Mouse (Mus musculus) lung, embryonic 14.5 days (tissue): ENCODE results near the gene Nhsl1. TPM values are rescaled to one million over a fixed set of nuclear protein-coding genes. Genes with fewer than 3 reads are reported as not detected.
A peak's percentile ranks its signal among the peaks of the same experiment; 100 is the strongest.

ENCODE experiments used
- ATAC-seq: fragments of 200-750 bp; cut with Nextera tagmentation; 2 replicates; pipeline ENCODE4 v1.8.0; 2017; ENCODE audit warnings: mild to moderate bottlenecking, moderate TSS enrichment, moderate library complexity; ENCODE audit not compliant: insufficient read depth
- DNase-seq: peaks from one replicate; pipeline ENCODE4 v3.0.0-alpha.2; 2015
- H3K27ac ChIP-seq: fragments of 300-500 bp; sonication (generic); 2 replicates; pipeline ENCODE4 v1.5.1; 2014; ENCODE audit warnings: low read depth, mild to moderate bottlenecking, moderate library complexity
- H3K27me3 ChIP-seq: fragments of 300-500 bp; sonication (generic); 2 replicates; pipeline ENCODE4 v1.6.1; 2014; ENCODE audit warnings: low read length, control low read depth; ENCODE audit not compliant: insufficient read depth
- H3K36me3 ChIP-seq: fragments of 300-500 bp; sonication (generic); 2 replicates; pipeline ENCODE4 v1.6.1; 2014; ENCODE audit warnings: control low read depth; ENCODE audit not compliant: insufficient read depth
- H3K4me1 ChIP-seq: fragments of 300-500 bp; sonication (generic); 2 replicates; pipeline ENCODE4 v1.6.1; 2014; ENCODE audit warnings: antibody characterized with exemption, control low read depth; ENCODE audit not compliant: insufficient read depth
- H3K4me2 ChIP-seq: fragments of 300-500 bp; sonication (generic); 2 replicates; pipeline ENCODE4 v1.6.1; 2014; ENCODE audit warnings: mild to moderate bottlenecking
- H3K4me3 ChIP-seq: fragments of 300-500 bp; sonication (generic); 2 replicates; pipeline ENCODE4 v1.5.1; 2014; ENCODE audit warnings: low read depth, low read length
- H3K9ac ChIP-seq: fragments of 300-500 bp; sonication (generic); 2 replicates; pipeline ENCODE4 v1.6.1; 2014
- H3K9me3 ChIP-seq: fragments of 300-500 bp; sonication (generic); 2 replicates; pipeline ENCODE4 v1.6.1; 2016; ENCODE audit warnings: low read depth, low read length, control low read depth
- CTCF ChIP-seq: IDR thresholded peaks from 2 replicates; pipeline ENCODE4 v1.5.1; 2016; ENCODE audit warnings: antibody characterized with exemption, low read depth
- WGBS: fragments of 180-500 bp; shearing (Covaris S2); extraction: QIAGEN DNeasy Blood & Tissue Kit; methylation state at CpG from one replicate; pipeline ENCODE4 v1.1.7; 2014; 5-methylcytosine and 5-hydroxymethylcytosine counted together
- polyA plus RNA-seq: library from polyadenylated mRNA; unstranded; fragments of >200 nt; fragmentation: Nextera tagmentation; extraction: Ambion mirVana; gene quantifications from 2 replicates; pipeline ENCODE4 v1.2.1, GENCODE M21; 2014

Nhsl1 gene
- polyA plus RNA-seq, 1 experiment from 2014 or later = 5.5 TPM

GRCm38 (mm10) chr10:18527766-18528165 lies 209.0 kb downstream of the Nhsl1 start:
- DNase-seq (no peak), ATAC-seq (no peak)
- Histone ChIP-seq H3K9me3 (no peaks in the 10 kb centered on the region), H3K9ac (no peak overlapping the region), H3K4me2 (no peak overlapping the region), H3K27me3 (no peaks in the 10 kb centered on the region), H3K27ac (no peak overlapping the region), H3K4me1 (no peaks in the 10 kb centered on the region), H3K36me3 (peaks cover 14% of the 10 kb centered on the region), H3K4me3 (no peak overlapping the region)
- TF ChIP-seq CTCF = no peak
- 59% methylated on average over 7 of the region's 7 CpGs for WGBS

- WGBS = 54% methylated on average over 5 of the region's 5 CpGs
- H3K9ac ChIP-seq = no peak overlapping the region
- ATAC-seq (no peak), DNase-seq (peak; percentile 74)
- no peaks in the 10 kb centered on the region for H3K27me3 ChIP-seq
- H3K36me3 ChIP-seq = peaks cover 14% of the 10 kb centered on the region
- H3K4me3 ChIP-seq = no peak overlapping the region
- TF ChIP-seq CTCF = peak; percentile 70
- H3K9me3 ChIP-seq = no peaks in the 10 kb centered on the region
- no peak overlapping the region for H3K4me2 ChIP-seq
- H3K4me1 ChIP-seq = no peaks in the 10 kb centered on the region
- no peak overlapping the region for H3K27ac ChIP-seq
These were observed 209.7 kb downstream of the Nhsl1 start for GRCm38 (mm10) chr10:18528475-18528874.

DNA sequence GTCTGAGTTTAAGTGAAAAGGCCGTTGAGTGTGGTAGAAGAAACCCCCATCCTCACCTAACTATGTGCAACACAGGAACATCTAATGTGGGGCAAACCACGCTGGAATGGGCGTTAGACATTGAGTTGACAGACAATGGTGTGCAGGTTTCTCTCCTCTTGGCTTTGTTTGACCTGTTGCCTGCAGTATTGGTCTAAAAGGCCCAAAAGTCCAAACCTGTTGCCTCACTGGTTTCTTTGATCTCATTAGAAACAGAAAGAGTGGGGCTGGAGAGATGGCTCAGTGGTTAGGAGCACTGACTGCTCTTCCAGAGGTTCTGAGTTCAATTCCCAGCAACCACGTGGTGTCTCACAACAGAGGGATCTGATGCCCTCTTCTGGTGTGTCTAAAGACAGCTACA lies 210.4 kb downstream of the Nhsl1 start:
- no peak overlapping the region for H3K4me3 ChIP-seq
- H3K27me3 ChIP-seq = no peaks in the 10 kb centered on the region
- no peak overlapping the region for H3K4me2 ChIP-seq
- H3K36me3 ChIP-seq = peaks cover 14% of the 10 kb centered on the region
- WGBS = 80% methylated on average over 4 of the region's 4 CpGs
- H3K9me3 ChIP-seq = no peaks in the 10 kb centered on the region
- DNase-seq = no peak
- no peak overlapping the region for H3K27ac ChIP-seq
- no peak for ATAC-seq
- H3K4me1 ChIP-seq = no peaks in the 10 kb centered on the region
- no peak overlapping the region for H3K9ac ChIP-seq
- no peak for TF ChIP-seq CTCF

DNA sequence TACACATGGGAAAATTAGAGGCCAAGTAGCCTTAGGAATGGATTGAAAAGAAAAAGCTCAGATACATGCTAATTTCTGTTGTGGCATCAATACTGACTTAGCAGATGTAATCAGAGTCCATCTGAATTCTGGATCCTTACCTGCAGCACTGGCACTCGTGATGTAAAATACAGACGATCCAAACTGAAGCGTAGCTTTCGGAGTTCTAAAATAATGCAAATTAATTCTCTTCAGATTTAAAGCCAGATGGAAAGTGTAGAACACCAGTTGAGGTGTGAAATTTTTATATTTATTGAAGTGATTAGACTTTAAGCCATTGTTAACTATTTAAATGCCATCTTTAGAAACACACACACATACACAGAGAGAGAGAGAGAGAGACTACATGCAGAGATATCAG lies 211.4 kb downstream of the Nhsl1 start:
- no peak overlapping the region for H3K9ac ChIP-seq
- H3K27ac ChIP-seq = no peak overlapping the region
- H3K36me3 ChIP-seq = peaks cover 10% of the 10 kb centered on the region; the same call in 1 of the 2 replicates
- no peak for DNase-seq
- no peak overlapping the region for H3K4me2 ChIP-seq
- 94% methylated on average over 4 of the region's 4 CpGs for WGBS
- no peak overlapping the region for H3K4me3 ChIP-seq
- TF ChIP-seq CTCF = no peak
- no peaks in the 10 kb centered on the region for H3K9me3 ChIP-seq
- no peaks in the 10 kb centered on the region for H3K4me1 ChIP-seq
- no peak for ATAC-seq
- no peaks in the 10 kb centered on the region for H3K27me3 ChIP-seq

DNA sequence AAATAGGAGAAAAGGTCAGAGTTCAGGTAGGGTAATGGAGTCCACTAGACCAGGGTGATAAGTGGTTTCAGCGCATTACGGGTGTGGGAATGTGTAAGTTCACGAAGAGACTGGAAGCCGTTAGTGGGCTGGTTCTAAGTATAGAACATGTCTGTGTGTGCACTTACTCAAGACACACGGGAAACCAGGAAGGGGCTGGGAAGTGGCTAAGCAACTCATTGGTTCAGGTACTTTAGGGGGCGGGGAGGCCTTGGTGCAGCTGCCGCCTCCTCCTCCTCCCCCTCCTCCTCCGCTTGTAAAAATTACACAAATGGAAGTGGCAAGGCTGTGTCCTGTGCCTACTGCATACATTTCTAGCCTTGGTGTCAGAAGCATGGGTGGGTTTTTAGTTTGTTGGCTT lies 213.5 kb downstream of the Nhsl1 start:
- Histone ChIP-seq H3K27ac (no peak overlapping the region), H3K9ac (no peak overlapping the region), H3K27me3 (no peaks in the 10 kb centered on the region), H3K9me3 (no peaks in the 10 kb centered on the region), H3K4me2 (no peak overlapping the region), H3K4me3 (no peak overlapping the region), H3K4me1 (no peaks in the 10 kb centered on the region), H3K36me3 (peaks cover 9% of the 10 kb centered on the region; the same call in 1 of the 2 replicates)
- no peak for ATAC-seq
- DNase-seq = no peak
- WGBS = 65% methylated on average over 8 of the region's 8 CpGs
- no peak for TF ChIP-seq CTCF

GRCm38 (mm10) chr10:18536889-18537288 lies 218.1 kb downstream of the Nhsl1 start:
- no peak overlapping the region for H3K4me3 ChIP-seq
- peaks cover under 1% of the 10 kb centered on the region; the same call in 1 of the 2 replicates for H3K36me3 ChIP-seq
- 93% methylated on average over 2 of the region's 2 CpGs for WGBS
- DNase-seq (no peak), ATAC-seq (no peak)
- H3K4me2 ChIP-seq = no peak overlapping the region
- no peak overlapping the region for H3K9ac ChIP-seq
- no peaks in the 10 kb centered on the region for H3K9me3 ChIP-seq
- no peaks in the 10 kb centered on the region for H3K27me3 ChIP-seq
- H3K4me1 ChIP-seq = no peaks in the 10 kb centered on the region
- no peak for TF ChIP-seq CTCF
- H3K27ac ChIP-seq = no peak overlapping the region

DNA sequence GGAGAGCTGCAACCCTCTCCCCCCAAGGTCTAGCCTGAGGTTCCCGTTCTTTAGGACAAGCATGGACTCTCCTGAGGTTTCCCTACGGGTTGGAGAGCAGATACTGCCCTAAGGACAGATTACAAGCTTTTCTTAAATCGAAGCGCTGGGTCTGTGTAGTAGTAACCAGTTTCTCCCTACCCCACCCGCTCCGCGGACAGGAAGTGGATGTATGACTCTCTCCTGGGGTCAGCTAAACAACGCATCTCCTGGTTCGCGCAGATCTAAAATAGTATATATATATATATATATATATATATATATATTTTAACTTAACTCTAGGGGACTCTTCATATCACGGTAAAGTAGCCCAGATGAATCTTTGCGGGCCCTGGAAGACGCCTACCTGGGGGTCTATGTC lies 226.5 kb downstream of the Nhsl1 start:
- ATAC-seq (peak; percentile 36; the same call in 1 of the 2 replicates), DNase-seq (peak; percentile 39)
- TF ChIP-seq CTCF = no peak
- Histone ChIP-seq H3K36me3 (no peaks in the 10 kb centered on the region), H3K4me1 (no peaks in the 10 kb centered on the region), H3K9me3 (no peaks in the 10 kb centered on the region), H3K4me2 (peak overlapping the region; percentile 82), H3K27ac (no peak overlapping the region), H3K4me3 (peak overlapping the region; percentile 60), H3K27me3 (no peaks in the 10 kb centered on the region), H3K9ac (peak overlapping the region; percentile 68)
- 5% methylated on average over 13 of the region's 13 CpGs for WGBS

- Histone ChIP-seq H3K27me3 (no peaks in the 10 kb centered on the region), H3K9ac (peak within 1 kb of the TSS; percentile 68), H3K9me3 (no peaks in the 10 kb centered on the region), H3K36me3 (no peaks in the 10 kb centered on the region), H3K4me2 (peak within 1 kb of the TSS; percentile 82), H3K4me1 (no peaks in the 10 kb centered on the region), H3K4me3 (peak within 1 kb of the TSS; percentile 60), H3K27ac (no peak within 1 kb of the TSS)
- peak; percentile 87 for TF ChIP-seq CTCF
- DNase-seq (peak; percentile 90), ATAC-seq (peak; percentile 93)
- 0% methylated on average over 22 of the region's 22 CpGs for WGBS
These were observed 227.0 kb downstream of the Nhsl1 start, which contains the start of gene Hebp2 for GRCm38 (mm10) chr10:18545813-18546235. Gene Hebp2, minus strand, starts transcription at chr10:18546076.
